ENCODE assay signal across 15 mouse cellular contexts in genomic region chr16:10887436-10887835, GRCm38 (mm10).
"Had no signal": no experiment of that assay in that cellular context is flagged by ENCODE, and none has a peak within 500 bp of the region (broad histone marks: within the 10 kb centered on the region; RNA-seq: fewer than 3 reads in every experiment).

No protein-coding gene starts in this region.

- H3K27me3 ChIP-seq: neural tube, embryonic 15.5 days; stomach, embryonic 15.5 days had no signal

- H3K36me3 ChIP-seq: neural tube, embryonic 15.5 days; stomach, embryonic 15.5 days had no signal

- H3K4me3 ChIP-seq: neural tube, embryonic 15.5 days; stomach, embryonic 15.5 days had no signal

- H3K9me3 ChIP-seq: neural tube, embryonic 15.5 days; stomach, embryonic 15.5 days had no signal

- H3K4me1 ChIP-seq: neural tube, embryonic 15.5 days; stomach, embryonic 15.5 days had no signal

- DNase-seq: retina, postnatal 1 day; right cerebral cortex, adult 18-20 months; right cerebral cortex, postnatal 14 days; right cerebral cortex, postnatal 25 days; right cerebral cortex, postnatal 4 days; spleen, adult 18-20 months; thymus, adult 18-20 months; thymus, adult 2 months; thymus, postnatal 14 days; thymus, postnatal 25 days; thymus, postnatal 36 days; thymus, postnatal 4 days had no signal

- H3K4me2 ChIP-seq: neural tube, embryonic 15.5 days; stomach, embryonic 15.5 days had no signal

- H3K27ac ChIP-seq: neural tube, embryonic 15.5 days; stomach, embryonic 15.5 days; stomach, postnatal 0 days had no signal

- H3K9ac ChIP-seq: neural tube, embryonic 15.5 days; stomach, embryonic 15.5 days had no signal
